Mouse (Mus musculus): ENCODE data around the gene Klhl29.
A peak's percentile ranks its signal among the peaks of the same experiment; 100 is the strongest.

The Klhl29 gene

DNA sequence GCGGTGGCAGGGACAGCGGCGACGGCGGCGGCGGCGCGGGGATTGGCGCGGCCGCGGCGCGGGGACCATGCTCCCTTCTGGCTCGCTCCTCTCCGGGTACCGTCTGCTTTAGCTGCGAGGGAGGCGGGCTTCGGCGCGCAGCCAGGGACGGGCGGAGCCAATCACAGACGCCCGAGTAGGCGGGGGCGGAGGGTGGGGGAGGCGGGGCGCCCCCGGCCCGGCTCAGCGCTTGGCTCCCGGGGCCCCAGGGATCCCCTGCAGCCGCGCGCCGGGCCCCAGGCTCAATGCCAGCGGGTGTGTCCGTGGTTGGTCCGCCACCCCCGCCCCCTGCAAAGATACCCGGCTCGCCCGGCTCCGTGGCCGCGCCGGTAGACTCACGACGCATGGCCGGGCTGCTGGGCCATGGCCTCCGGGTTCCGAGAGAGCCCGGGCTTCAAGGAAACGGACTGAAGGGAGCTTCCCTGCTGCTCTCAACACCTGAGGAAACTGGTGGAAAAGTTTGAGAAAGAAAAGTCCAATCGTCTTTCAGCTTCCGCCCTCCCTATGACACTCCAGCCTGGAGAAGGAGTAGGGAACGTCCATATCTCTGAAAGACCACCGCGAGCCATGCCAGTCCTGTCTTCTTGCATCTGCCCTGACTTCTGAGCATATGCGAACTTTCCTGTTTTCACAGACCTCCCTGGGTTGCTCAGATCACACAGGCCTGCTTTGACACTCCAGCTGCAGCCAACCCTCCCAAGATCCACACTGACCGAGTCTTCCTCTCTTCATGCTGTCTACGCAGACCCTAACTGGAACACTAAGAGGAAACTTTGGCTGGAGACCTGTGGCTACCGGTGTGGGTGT is at the start of gene Klhl29:
Klhl29 (minus strand) TSS at position 67 of the 846 bp plus-strand sequence.
- peak; percentile 8 to 38 for DNase-seq

DNA sequence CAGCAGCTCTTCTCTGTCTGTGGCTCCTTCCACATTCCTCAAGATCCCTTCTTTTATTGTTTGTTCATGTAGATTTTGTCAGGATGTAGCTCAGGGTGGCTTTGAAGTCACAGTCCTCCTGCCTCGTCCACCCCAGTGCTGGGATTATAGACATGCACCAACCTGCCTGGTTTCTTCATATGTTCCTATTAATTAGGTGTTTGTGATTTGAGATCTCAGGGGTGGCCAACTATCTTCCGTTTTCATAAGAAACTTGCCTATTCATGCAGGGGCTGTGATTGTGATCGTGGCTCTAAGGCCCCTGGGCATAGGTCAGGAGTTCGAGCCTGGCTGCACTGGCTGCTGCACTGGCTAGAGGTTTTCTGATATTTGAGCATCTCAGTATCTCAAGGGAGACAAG is 49.8 kb upstream of the Klhl29 start:
- DNase-seq, result no peak

DNA sequence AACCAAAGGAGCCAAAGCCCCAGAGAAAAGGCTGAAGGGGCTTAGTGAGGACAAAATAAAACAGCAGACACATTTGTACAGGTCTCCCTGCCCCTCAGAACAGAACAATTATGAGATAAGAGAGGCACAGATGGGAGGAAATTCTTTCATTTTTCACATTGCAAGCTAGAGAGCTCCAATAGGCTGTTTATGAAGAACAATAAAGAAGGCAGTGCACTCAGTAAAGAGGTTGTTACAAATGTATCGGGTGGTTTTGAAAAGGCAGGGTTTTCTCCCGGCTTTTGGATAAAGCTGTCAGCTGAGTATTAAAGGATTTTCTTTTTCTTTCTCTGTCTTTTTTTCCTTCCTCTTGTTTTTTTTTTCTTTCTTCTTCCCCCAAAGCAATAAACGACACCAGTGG is 40.3 kb upstream of the Klhl29 start:
- no peak for DNase-seq

DNA sequence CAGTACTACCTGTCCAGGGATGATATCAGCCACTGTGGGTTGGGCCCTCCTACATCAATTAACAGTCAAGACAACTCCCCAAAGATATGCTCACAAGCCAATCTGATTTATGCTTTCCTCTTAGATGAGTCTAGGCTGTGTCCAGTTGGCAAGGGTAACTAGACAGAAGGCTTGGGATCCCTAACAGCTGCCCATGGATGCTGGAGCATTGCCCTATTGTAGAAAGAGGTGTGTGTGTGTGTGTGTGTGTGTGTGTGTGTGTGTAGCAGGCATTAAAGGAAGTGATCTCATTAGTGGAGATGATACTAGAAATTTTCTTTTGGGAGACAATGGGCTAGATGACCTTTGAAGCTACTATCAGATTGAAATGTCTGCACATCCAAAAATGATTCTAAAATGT is 38.5 kb upstream of the Klhl29 start:
- no peak for DNase-seq

DNA sequence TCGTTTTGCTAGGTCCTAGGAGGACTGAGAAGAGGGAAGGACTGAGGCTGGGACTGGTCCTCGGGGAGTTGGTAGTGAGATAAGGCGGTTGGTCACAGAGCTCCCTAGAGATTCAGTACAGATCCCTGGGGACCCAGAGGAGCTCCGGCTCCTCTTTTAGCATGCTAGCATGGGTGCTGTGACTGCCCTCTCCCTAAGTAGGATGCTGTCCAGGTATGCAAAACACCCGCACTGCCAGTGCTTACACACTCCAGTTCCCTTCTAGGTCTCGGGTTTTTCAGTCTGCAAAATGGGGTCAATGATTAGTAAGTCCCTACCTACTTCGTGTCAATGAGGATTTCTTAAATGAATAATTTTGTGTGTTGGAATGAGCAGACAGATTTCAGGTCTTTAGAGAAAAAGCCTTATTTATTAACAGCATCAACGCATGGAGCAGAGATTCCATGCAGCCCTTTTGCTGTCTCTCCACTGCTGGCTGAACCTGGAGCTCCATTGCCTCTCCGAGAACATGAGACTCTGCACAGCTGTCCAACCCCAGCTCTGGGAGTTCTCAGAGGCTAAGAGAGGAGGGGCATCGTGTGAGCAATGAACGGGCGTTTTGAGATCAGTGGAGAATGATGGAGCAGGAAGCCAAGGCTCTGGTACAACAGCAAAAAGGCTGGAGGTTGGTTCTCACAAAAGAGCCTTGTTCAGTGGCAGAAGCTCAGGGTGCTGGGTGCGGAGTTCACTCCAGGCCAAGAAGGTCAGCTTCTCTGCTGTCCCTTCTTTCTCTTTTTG is 36.5 kb upstream of the Klhl29 start:
- no peak for DNase-seq

DNA sequence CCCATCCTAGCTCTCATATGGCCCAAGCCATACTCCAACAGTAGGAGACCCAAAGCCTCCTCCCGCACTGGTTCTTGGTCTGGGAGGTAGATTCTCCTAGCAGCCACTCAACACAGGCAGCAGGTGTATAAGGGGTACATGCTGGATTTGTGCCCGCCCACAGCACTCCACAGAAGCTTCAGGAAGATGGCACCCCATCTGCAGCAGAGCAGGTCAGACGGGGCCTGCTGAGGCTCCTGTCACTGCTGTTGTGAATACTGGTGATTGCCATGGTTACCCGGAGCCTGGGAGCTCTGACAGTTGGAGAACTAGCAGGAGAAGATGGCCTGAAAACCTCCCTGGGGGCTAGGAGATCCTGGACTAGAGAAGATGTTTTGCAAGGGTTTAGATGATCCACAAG is 35.9 kb upstream of the Klhl29 start:
- DNase-seq, result no peak

DNA sequence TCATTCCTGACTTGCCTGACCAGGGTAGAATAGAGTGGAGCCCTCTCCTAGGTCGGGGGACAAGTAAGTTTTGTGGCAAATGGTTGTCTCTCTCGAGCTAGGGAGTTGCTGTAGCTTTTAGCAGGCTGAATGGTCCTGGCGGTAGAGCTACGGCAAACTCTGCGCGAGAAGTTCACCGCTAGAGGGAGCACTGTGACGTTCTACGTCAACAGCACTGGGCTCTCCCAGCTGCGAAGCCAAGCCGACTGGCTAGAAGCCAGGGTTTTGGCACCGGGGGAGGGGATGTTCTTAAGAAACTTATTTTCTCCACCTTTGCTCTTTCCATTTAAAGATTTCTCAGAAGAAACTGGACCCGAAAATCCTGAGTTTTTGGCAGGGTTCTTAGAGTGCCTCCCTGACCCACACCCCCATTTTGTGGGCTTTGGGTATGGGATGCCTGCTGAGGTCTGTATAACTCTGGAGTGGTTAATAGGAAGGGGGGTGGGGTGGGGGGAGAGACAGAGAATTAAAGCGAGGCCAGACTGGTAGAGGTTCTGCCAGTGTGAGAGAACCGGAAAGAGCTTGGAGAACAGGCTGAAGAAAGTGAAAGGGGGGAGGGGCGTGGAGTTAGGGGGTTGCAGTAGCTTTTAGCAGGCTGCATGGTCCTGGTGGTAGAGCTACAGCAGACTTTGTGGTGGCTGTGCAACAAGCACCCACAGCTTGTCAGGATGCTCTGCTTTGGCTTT is 35.1 kb upstream of the Klhl29 start:
- peak; percentile 15 to 41 for DNase-seq

DNA sequence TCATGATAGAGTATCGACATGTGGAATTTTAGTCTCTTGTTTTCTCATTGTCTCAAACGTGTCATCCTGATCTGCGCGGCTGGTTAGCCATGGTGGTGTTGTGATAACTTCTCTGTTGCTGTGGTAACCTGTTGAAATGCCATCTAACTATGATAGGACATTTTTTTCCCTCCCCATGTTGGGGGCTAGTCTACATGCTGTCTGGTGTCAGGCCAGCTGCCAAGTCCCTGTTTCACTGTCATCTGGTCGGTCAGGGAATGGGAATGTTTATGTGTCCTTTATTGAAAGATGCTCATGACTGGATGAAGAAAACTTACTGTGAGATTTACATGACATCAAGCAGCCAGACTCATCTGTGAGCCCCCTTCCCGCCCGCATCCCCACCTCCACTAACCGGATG is 31.7 kb upstream of the Klhl29 start:
- DNase-seq, result no peak

DNA sequence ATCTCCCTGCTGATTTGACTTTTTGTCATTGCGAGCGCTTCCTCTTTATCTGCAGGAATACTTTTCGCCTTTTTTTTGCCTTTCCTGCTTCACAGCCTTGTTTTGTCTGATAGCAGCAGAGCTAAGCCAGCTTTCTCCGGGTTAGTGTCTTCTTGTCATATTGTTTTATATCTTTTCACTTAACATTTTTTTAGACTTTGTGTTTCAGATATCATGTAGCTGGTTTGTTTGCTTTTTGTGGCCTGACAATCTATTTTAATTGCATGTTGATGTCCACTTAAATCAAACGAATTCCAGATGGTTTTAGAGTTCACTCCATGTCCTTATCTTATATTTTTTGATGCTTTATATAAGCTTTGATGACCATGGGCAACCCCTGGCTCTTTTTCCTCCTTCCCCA is 21.9 kb upstream of the Klhl29 start:
- DNase-seq, result no peak

DNA sequence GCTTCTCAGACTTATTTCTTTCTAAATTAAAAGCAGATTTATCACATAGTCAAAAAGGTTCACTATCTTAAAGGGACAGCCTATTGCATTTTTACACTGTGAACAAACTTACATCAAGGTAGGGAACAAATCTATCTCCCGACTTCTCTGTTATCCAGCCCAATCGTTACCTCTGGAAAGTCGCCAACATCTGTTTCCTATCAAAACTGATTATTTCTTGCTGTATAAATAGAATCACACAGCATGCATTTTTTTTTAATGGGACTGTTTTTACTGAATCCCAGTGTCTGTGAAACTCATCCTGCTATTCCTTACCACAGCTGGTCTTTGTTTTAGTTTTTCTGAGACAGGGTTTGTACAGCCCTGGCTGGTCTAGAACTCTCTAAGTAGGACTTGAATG is 19.7 kb upstream of the Klhl29 start:
- no peak for DNase-seq

DNA sequence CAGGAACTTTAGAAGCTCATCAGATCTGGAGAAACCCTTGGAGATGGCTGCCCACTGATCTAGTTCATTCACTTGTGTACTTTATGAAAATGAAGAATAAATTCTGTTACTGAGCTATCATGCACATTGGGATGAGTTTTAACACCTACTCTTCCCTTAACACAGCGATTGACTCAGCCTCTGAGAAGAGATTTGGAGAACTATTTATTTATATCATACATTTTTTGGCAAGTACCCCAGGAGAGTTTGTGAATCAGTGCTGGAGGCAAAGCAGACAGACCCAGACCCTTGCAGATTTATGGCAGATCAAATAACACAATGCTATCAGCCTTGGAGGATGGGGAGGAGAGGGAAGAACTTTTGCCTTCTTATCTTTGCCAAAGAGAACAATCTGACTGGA is 11.6 kb upstream of the Klhl29 start:
- no peak for DNase-seq

DNA sequence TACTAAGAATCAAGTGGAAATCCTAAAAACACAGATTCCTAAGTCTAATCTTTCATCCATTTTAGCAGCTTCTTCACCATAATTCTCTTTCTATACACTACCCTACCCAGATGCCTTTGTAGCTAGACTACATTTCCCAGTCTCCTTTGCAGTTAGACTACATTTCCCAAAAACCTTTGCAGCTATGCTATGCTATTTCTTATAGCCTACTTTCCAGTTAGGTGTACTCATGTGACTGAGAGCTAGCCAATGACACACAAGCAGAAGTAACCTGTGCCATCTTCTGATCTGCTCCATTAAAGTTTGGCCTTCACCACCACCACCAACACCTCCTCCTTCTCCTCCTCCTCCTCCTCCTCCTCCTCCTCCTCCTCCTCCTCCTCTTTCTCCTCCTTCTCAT is 11.2 kb upstream of the Klhl29 start:
- no peak for DNase-seq

DNA sequence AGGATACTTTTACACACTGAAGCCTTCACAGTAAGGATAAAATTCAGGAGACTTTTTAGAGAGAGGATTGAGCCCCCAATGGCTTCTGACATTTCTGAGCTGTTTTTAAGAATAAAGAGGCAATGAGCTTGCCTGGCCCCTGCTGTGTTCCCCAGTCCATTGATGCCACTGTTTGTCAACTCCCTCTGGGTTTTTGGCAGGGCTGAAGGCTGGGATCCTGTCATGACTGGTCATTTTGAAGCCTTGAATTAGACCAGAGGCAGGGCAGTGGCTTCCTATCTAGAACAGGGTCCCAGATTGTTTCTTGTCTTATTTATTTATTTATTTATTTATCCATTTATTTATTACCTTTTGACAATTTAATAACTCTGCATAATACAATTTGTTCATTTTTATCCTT is 6.2 kb upstream of the Klhl29 start:
- DNase-seq, result no peak

DNA sequence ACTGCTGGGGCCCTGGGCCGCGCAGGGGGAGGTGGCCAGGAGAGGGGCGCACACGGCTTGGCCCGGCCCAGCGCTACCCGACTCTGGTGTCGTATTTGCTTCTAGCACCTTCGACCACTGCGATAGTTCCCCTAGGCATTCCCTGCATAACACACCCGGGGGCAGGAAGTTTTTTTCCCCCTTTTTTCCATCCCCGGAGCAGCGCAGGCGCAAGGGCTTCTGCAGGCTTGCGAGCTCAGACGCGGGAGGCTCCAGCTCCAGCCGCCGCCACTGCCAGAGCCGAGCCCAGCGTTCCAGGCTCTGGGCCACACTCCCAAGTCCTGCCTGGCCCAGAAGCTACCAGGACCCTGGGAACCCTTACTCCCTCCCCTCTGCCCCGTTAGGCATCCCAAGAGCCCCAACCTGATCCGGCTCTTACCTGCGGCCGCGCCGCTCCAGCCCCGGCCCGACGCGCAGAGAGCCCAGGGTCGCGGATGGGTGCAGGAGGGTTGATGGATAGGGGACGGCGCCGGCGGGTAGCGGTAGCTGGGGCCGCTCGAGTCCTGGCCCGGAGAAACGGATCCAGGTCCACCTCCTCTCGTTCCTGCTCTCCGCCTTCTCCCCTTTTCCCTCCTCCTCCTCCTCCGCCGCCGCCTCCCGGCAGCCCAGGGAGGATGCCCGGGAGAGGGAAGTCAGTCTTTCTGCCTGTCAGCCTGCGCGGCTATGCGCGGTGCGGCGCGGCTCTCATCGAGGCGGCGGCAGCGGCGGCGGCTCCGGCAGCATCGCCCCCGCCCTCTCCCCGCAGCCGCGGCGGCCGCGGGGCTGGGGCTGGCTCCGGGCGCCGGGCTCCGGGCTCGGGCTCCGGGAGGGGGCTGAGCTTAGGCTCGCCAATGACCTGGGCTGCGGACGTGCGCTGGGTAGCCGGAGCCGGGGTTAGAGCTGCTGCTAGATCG is 532 bp downstream of the Klhl29 start:
- DNase-seq, result no peak

DNA sequence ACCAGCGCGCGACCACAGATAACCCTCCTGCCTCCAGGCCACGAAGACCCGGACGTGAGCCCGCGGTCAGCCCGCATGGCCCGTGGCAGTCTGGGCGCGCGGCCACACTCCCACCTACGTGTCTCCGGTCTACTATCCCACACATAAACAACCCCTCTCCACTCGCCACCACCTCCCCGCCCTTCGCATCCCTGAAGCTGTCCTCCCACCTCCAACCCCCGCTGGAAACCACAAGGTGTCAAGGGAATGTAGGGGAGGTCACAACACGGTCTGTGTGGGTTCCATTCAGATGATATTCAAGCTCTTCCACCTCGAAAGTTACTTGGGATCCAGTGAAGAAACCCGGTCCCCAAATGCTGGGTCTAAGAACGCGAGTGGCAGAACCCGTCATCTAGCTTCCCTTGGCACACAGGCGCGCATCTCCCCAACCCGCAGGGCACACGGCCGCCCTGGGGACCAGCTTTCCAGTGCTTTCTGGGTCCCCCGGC is 1.2 kb downstream of the Klhl29 start:
- no peak for DNase-seq

DNA sequence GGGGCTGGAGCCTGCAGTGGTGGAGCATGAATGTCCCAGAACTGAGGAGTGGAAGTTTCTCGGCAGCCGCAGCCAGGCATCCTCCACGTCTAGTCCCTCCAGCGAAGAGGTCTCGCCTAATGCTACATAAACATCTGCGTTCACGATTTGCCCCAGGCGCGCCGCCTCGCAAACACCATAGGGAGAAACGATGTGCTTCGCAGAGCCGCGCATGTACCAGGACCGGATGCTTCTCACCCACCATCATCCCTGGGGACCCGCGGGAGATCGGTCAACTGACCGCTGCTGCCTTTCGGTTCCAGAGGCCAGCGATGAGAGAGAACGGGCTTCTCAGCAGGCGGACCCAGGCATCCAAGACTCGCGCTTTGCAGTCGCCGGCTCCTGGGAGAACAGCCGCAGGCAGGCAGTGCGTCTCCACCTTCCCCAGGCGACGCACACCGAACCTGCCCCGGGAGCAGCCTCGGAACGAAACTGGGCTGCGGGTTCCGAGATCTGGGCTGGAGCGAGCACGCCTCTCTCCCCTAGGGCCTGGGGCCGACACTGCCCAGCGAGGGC is 1.8 kb downstream of the Klhl29 start:
- no peak for DNase-seq

DNA sequence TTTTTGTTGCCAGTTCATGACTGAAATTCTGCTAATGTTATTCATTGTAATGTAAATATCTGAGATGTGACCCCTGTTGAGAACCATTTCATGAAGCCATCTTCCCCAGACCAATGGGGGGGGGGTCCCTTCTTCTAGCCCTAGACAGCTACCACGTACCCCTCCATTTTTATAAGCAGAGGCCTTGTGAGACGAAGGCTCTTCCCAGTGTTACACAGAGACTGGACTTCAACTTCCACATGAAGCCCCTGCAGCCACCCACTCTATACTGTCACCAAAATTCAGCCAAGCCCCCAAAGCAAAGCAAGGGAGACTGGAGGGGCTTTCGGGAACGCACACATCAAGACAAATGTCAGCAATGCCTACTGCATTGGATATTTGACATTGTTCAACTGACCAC is 6.1 kb downstream of the Klhl29 start:
- DNase-seq, result no peak

DNA sequence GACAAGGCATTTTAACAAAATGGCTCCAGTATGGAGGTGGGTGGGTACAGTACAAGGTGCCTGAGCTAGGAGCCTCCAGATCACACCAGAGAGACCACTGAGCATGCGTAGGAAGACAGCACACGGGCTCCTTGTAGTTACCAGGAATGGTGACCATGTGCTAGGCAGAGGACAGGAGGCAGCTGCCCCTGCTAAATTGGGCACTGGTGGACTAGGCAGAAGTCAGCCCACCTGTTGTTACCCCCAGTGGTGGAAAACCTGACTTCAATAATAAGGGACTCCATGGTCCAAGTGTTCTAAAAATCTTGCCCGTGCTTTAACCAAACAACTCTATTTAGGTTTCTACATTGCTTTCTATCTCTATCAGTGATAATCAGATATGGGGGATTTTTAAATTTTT is 10.6 kb downstream of the Klhl29 start:
- no peak for DNase-seq

DNA sequence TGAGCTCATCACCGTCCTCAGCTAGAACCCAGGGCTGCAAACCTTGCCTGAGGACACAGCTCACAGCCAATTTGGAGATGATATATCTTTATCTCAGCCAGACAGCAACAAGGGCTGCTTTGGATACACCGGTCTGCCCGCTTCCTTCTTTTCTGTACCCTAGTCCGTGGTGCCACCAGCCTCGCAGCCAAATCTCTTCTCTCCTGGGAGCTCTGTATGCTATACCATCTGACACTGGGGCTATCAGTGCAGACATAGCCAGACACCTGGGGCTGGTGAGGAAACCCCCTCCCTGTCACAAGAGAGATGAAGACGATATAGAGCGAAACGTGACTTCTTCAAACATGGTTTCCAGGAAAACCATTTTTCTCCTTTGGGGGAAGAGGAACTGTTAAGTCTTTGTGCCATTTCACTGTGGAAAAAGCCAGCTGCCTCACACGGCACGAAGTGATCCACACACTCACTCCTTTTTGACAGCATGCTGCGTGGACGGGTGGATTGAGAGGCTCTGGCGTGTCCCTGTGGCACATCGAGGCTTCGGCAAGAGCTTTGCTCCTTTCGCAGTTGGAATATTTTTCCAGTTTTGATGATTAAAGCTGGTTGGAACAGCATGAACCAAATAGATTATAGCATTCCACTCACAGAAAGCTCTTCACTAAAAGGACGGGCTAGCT is 11.4 kb downstream of the Klhl29 start:
- no peak for DNase-seq

DNA sequence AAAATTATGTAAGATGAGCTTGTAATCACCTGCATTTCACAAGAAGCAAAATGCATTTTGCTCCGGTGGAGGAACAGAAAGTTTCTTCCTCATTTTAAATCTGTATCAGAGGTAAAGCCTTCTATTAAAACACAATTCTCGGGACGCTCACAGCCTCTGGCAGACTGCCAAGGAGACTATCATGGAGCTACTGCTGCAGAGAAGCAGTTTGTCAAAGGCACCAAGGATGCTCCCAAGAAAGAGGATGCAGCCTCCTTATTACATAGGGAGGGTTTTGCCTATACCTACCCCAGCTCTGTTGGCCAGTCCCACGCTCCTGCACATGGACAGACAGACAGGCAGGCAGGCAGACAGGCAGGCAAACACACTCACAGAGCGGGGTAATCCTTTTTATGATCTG is 16.4 kb downstream of the Klhl29 start:
- DNase-seq, result no peak

DNA sequence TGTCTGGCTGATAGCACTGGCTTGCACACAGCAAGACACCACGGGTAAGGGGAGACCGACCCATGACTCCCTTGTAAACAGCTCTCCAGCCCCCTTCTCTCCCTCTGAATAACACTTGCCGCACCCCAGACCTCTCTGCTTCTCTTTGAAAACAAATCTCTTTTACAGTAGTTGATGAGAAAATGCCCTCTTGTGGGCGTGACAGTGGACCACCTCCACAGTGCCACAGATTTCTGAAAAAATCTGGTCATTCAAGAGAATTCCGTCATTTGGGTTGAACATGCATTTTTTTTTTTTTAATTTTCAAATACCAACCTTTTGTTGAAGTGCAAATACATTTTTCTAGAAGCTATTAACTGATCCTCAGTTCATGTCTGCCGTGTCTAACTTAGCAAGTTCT is 17.0 kb downstream of the Klhl29 start:
- DNase-seq, result no peak

Measured in spleen, adult 18-20 months (tissue).